Mouse (Mus musculus) liver, embryonic 14.5 days (tissue): Measurements from ENCODE around the gene Tmem125.

Experiments
- CTCF ChIP-seq: IDR thresholded peaks from 2 replicates; pipeline ENCODE4 v1.5.1; 2016; ENCODE audit warnings: antibody characterized with exemption, low read depth, control low read depth
- EP300 ChIP-seq: IDR thresholded peaks from 2 replicates; pipeline ENCODE4 v1.6.1; 2016; ENCODE audit warnings: antibody characterized with exemption, low read depth

DNA sequence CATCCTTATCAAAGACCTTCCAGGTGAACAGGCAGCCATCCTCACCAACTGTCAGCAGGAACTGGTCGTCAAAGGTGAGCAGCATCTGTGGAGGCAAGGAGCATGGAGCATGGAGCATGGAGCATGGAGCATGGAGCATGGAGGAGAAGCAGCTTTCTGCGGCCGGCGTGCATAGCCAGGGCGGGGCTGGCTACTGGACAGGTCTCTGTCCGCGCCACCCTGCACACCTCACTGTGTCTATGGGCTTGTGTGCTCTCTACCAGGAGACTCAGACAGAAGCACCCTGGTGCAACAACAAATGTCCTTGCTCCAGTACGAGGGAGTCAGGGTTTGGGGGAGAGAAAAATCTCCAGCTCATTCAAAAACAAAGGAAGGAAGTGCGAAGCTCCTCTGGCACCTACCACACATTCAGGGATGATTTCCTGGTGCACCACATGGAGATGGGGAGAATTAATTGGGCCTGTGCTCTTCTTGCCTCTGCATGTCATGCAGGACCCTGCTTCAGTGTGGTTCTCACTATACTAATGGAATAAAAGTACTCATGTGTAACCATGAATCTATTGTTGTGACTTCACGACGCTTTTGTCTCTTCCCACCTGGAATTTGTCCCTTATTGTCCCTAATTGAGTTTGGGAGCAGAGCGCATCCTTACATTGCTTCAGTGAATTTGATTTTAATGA lies 45.3 kb upstream of the Tmem125 start:
- no peak for TF ChIP-seq CTCF
- no peak for TF ChIP-seq EP300
